Mouse (Mus musculus) liver, postnatal 0 days (tissue): ENCODE results near the gene Tns1. TPM values are rescaled to one million over a fixed set of nuclear protein-coding genes. Genes with fewer than 3 reads are reported as not detected.

ENCODE experiments used
- ATAC-seq: fragments of 200-750 bp; cut with Nextera tagmentation; 2 replicates; pipeline ENCODE4 v1.8.0; 2017; ENCODE audit warnings: mild to moderate bottlenecking, moderate library complexity
- DNase-seq: peaks from one replicate; pipeline ENCODE4 v3.0.0-alpha.2; 2016
- H3K27ac ChIP-seq: fragments of 300-500 bp; sonication (generic); 2 replicates; pipeline ENCODE4 v1.5.1; 2014; ENCODE audit warnings: antibody characterized with exemption, moderate library complexity, mild to moderate bottlenecking, low read depth
- H3K27me3 ChIP-seq: fragments of 300-500 bp; sonication (generic); 2 replicates; pipeline ENCODE4 v1.6.1; 2014; ENCODE audit warnings: low read length, control low read depth, mixed read lengths; ENCODE audit not compliant: insufficient read depth
- H3K36me3 ChIP-seq: fragments of 300-500 bp; sonication (generic); replicated peaks from 2 replicates; pipeline ENCODE4 v1.6.1; 2014; ENCODE audit warnings: mild to moderate bottlenecking, control low read depth, low read length, moderate library complexity, mixed read lengths; ENCODE audit not compliant: insufficient read depth
- H3K4me1 ChIP-seq: fragments of 300-500 bp; sonication (generic); 2 replicates; pipeline ENCODE4 v1.6.1; 2014; ENCODE audit warnings: antibody characterized with exemption, mild to moderate bottlenecking, control low read depth; ENCODE audit not compliant: insufficient read depth
- H3K4me2 ChIP-seq: fragments of 300-500 bp; sonication (generic); 2 replicates; pipeline ENCODE4 v1.6.1; 2014; ENCODE audit warnings: low read depth, mild to moderate bottlenecking, low read length, moderate library complexity, mixed read lengths
- H3K4me3 ChIP-seq: fragments of 300-500 bp; sonication (generic); 2 replicates; pipeline ENCODE4 v1.5.1; 2014; ENCODE audit warnings: low read depth, low read length
- H3K9ac ChIP-seq: fragments of 300-500 bp; sonication (generic); replicated peaks from 2 replicates; pipeline ENCODE4 v1.6.1; 2014; ENCODE audit warnings: mild to moderate bottlenecking, moderate library complexity
- H3K9me3 ChIP-seq: fragments of 300-500 bp; sonication (generic); 2 replicates; pipeline ENCODE4 v1.6.1; 2016; ENCODE audit warnings: mild to moderate bottlenecking, control low read depth, low read length, mixed read lengths
- CTCF ChIP-seq: sonication (generic); IDR thresholded peaks from 2 replicates; pipeline ENCODE4 v1.5.1; 2016; ENCODE audit warnings: antibody characterized with exemption, low read depth
- EP300 ChIP-seq: IDR thresholded peaks from 2 replicates; pipeline ENCODE4 v1.6.1; 2016; ENCODE audit warnings: antibody characterized with exemption, low read depth, mild to moderate bottlenecking
- WGBS: fragments of 180-500 bp; shearing (Covaris S2); extraction: QIAGEN DNeasy Blood & Tissue Kit; methylation state at CpG from one replicate; pipeline ENCODE4 v1.1.7; 2014; ENCODE audit not compliant: insufficient replicate concordance; 5-methylcytosine and 5-hydroxymethylcytosine counted together
- polyA plus RNA-seq: library from polyadenylated mRNA; unstranded; fragments of >200 nt; fragmentation: Nextera tagmentation; extraction: Ambion mirVana; gene quantifications from 2 replicates; pipeline ENCODE4 v1.2.1, GENCODE M21; 2015

The Tns1 gene
- polyA plus RNA-seq, 1 experiment from 2014 or later = 12.1 TPM

DNA sequence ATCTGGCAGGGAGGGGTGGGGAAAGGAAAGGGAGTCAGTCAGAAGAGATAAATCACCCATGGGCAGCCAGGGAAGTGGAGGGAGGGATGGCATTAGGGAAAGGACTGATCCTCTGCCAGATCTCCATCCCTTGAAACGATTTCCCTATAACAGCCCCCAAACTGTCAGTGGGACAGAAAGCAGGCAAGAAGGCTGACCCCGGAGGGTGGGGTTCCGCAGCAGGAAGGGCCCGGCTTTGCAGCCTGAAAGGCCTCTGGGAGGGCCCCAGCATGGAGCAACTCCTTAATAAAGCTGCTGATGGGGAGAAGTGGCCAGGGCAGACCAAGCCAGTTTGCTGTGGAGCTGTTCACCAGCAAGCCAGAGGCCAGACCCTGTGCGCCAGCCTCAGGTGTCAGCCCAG lies 151.5 kb downstream of the Tns1 start:
- Histone ChIP-seq H3K4me3 (no peak overlapping the region), H3K9me3 (no peaks in the 10 kb centered on the region), H3K9ac (no peak overlapping the region), H3K4me2 (no peak overlapping the region), H3K27ac (no peak overlapping the region), H3K27me3 (no peaks in the 10 kb centered on the region), H3K36me3 (peaks cover 39% of the 10 kb centered on the region), H3K4me1 (no peaks in the 10 kb centered on the region)
- DNase-seq = no peak
- TF ChIP-seq CTCF (no peak), EP300 (no peak)
- 76% methylated on average over 5 of the region's 5 CpGs for WGBS
- ATAC-seq = no peak

GRCm38 (mm10) chr1:73970161-73970730 lies 154.0 kb downstream of the Tns1 start:
- H3K4me3 ChIP-seq = no peak overlapping the region
- WGBS = 34% methylated on average over 5 of the region's 5 CpGs
- H3K9me3 ChIP-seq = no peaks in the 10 kb centered on the region
- TF ChIP-seq EP300 (no peak), CTCF (no peak)
- no peaks in the 10 kb centered on the region for H3K4me1 ChIP-seq
- DNase-seq (no peak), ATAC-seq (no peak)
- no peak overlapping the region for H3K9ac ChIP-seq
- H3K27ac ChIP-seq = no peak overlapping the region
- H3K36me3 ChIP-seq = peaks cover 24% of the 10 kb centered on the region
- no peak overlapping the region for H3K4me2 ChIP-seq
- no peaks in the 10 kb centered on the region for H3K27me3 ChIP-seq

DNA sequence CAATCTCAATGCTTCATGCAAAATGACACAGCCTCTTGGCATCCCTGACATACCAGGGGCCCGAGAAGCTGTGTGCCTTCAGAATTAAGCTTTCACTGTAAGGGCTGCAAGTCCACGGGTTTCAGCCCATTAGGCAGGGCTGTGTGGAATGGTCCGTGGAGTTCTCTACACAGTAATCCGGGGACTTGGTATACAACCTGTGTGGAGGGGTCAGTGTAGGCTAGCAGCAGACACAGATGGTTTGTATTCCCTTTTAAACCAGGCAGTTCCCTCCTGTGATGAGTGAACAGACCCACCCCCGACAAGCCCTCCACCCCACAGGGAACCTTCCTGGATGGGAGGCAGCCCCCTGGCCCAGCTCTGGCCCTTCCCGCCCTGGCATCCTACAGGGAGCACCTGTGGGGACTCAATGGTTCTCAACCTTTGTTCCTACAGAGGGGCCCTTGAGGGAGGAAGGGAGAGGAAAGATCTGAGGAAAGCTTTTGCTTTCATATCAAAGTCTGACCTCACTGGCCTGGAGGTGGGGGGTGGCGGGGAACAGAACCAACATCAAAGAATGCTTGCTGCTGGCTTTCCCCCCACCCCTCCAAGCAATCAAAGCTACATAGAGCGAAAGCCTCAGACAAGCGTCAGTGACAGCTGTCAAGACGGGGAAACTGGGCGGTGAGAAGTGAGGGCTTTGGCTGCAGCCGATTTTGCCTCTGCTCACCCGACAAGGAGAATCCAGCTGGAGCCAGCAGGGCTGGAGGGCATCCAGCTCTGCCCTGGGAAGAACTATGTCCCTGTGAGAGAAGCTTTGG lies 155.3 kb downstream of the Tns1 start:
- H3K36me3 ChIP-seq = peaks cover 17% of the 10 kb centered on the region

DNA sequence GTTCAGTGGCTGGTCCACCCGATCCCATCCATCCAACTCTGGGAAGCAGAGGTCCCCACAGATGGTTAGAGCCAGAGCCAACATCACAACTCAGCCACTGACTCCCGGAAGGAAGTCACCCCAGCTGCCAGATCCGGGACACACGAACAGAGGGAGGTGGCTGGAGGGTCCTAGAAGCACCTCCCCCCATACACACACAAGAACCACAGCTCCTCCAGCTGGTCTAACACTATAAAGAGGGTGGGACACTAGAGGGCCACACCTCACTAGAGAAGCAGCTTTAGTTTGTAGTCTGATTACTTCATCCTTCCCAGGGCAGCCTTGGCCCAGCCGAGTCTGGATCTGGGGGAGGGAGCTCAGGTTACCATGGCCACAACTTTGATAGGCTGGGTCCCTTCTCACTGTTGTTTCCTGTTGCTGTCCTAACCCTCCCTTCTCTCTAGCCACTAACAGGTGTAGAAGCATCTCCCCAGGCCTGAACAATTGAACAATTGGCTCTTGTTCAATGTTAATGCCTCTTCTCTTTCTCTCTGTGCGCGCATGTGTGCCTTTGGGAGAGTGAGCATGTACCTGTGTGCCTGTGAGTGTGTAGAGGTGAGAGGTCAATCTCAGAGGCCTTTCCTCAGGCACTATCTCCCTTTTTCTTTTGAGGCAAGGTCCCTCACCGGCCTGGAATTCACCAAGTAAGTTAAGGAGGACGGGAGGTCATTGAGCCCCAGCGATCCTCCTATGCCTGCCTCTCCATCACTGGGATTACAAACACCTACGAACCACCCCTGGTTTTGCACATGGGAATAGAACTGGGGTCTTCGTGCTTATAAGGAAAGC lies 157.6 kb downstream of the Tns1 start:
- peak; percentile 53 for ATAC-seq
- WGBS = 64% methylated on average over 12 of the region's 12 CpGs
- Histone ChIP-seq H3K27me3 (no peaks in the 10 kb centered on the region), H3K9ac (no peak overlapping the region), H3K36me3 (peaks cover 12% of the 10 kb centered on the region), H3K27ac (no peak overlapping the region), H3K4me2 (no peak overlapping the region), H3K4me3 (no peak overlapping the region), H3K9me3 (no peaks in the 10 kb centered on the region), H3K4me1 (0 out of 2 replicates have a peak, but pooled peaks cover 2% of the 10 kb centered on the region)
- no peak for DNase-seq
- peak; percentile 46 for TF ChIP-seq CTCF
- peak; percentile 51; the same call in 1 of the 2 replicates for TF ChIP-seq EP300

More for the DNA sequence above, 155.3 kb downstream of the Tns1 start:
- no peaks in the 10 kb centered on the region for H3K9me3 ChIP-seq
- no peak overlapping the region for H3K4me2 ChIP-seq
- no peaks in the 10 kb centered on the region for H3K4me1 ChIP-seq
- H3K9ac ChIP-seq = no peak overlapping the region
- ATAC-seq (no peak), DNase-seq (no peak)
- H3K27me3 ChIP-seq = no peaks in the 10 kb centered on the region
- TF ChIP-seq EP300 = no peak
- no peak for TF ChIP-seq CTCF
- H3K27ac ChIP-seq = no peak overlapping the region
- H3K4me3 ChIP-seq = no peak overlapping the region
- 66% methylated on average over 13 of the region's 13 CpGs for WGBS

GRCm38 (mm10) chr1:73964151-73964743 lies 160.0 kb downstream of the Tns1 start:
- WGBS = 80% methylated on average over 5 of the region's 5 CpGs

More at GRCm38 (mm10) chr1:73964151-73964743, 160.0 kb downstream of the Tns1 start:
- H3K4me3 ChIP-seq = no peak overlapping the region
- DNase-seq (no peak), ATAC-seq (no peak)
- 0 out of 2 replicates have a peak, but pooled peaks cover 2% of the 10 kb centered on the region for H3K4me1 ChIP-seq
- no peak overlapping the region for H3K27ac ChIP-seq
- no peak overlapping the region for H3K4me2 ChIP-seq
- no peaks in the 10 kb centered on the region for H3K9me3 ChIP-seq
- no peak overlapping the region for H3K9ac ChIP-seq
- TF ChIP-seq CTCF (no peak), EP300 (no peak)
- peaks cover 10% of the 10 kb centered on the region; the same call in 1 of the 2 replicates for H3K36me3 ChIP-seq
- H3K27me3 ChIP-seq = no peaks in the 10 kb centered on the region
